Mouse (Mus musculus): ENCODE measurements around the gene Evl. TPM values are rescaled to one million over a fixed set of nuclear protein-coding genes. Genes with fewer than 3 reads are reported as not detected.

Gene Evl
- total and polyA plus RNA-seq, 3 experiments = 3.2 to 29.3 (median 11.3) TPM

GRCm38 (mm10) chr12:108674502-108674901 lies 120.0 kb downstream of the Evl start:
- no peak overlapping the region for H3K4me2 ChIP-seq (ENCODE audit: insufficient read depth, low read depth, poor library complexity, severe bottlenecking)
- no peaks in the 10 kb centered on the region for H3K9me3 ChIP-seq (replicated peaks; ENCODE audit: low read length)
- dilution Hi-C loops (cut with MboI; ENCODE audit: extremely low pct_ligation_motif_present, extremely low pct_unique_long_range_greater_than_20kb, low sequenced_read_pairs) = no loop called here
- H3K36me3 ChIP-seq (replicated peaks in 1 of 2; ENCODE audit: control insufficient read depth in 1 of 2, insufficient read depth in 1 of 2, low read length in 1 of 2) = peaks cover 0 to 68% of the 10 kb centered on the region in 2 experiments
- no peaks in the 10 kb centered on the region for H3K27me3 ChIP-seq (replicated peaks)
- DNase-seq (ENCODE audit: extremely low read depth) = no peak
- in situ Hi-C loops (cut with MboI; ENCODE audit: low pct_ligation_motif_present, low pct_unique_long_range_greater_than_20kb, low sequenced_read_pairs) = no loop called here
- no peak overlapping the region for H3K27ac ChIP-seq (ENCODE audit: insufficient read depth, low read depth)
- no peaks in the 10 kb centered on the region for H3K4me1 ChIP-seq (ENCODE audit: control insufficient read depth in 1 of 2, insufficient read depth in 2 of 2)
- H3K4me3 ChIP-seq (replicated peaks in 1 of 3; ENCODE audit: low read depth in 2 of 3, low read length in 2 of 3, poor library complexity in 1 of 3) = no peak overlapping the region
- no peaks in the 10 kb centered on the region for H3K79me2 ChIP-seq (replicated peaks; ENCODE audit: control insufficient read depth, extremely low read depth, insufficient read depth, poor library complexity, severe bottlenecking)
- TF ChIP-seq RAD21 (IDR thresholded peaks at IDR 0.05; ENCODE audit: low read depth, low read length) (no peak), MAFK (IDR thresholded peaks at IDR 0.05; ENCODE audit: insufficient replicate concordance, low read length) (no peak), GABPA (IDR thresholded peaks at IDR 0.05; ENCODE audit: insufficient replicate concordance, low read depth, low read length) (no peak), ZC3H11A (IDR thresholded peaks at IDR 0.05; ENCODE audit: low read depth, low read length) (no peak)
- no peak overlapping the region for H3K9ac ChIP-seq (ENCODE audit: insufficient read depth, low read depth)

- Histone ChIP-seq H3K27ac (ENCODE audit: insufficient read depth, low read depth) (no peak overlapping the region), H3K4me3 (replicated peaks in 1 of 3; ENCODE audit: low read depth in 2 of 3, low read length in 2 of 3, poor library complexity in 1 of 3) (no peak overlapping the region), H3K79me2 (replicated peaks; ENCODE audit: control insufficient read depth, extremely low read depth, insufficient read depth, poor library complexity, severe bottlenecking) (no peaks in the 10 kb centered on the region), H3K9me3 (replicated peaks; ENCODE audit: low read length) (no peaks in the 10 kb centered on the region), H3K4me2 (ENCODE audit: insufficient read depth, low read depth, poor library complexity, severe bottlenecking) (no peak overlapping the region), H3K27me3 (replicated peaks) (no peaks in the 10 kb centered on the region), H3K4me1 (ENCODE audit: control insufficient read depth in 1 of 2, insufficient read depth in 2 of 2) (no peaks in the 10 kb centered on the region), H3K9ac (ENCODE audit: insufficient read depth, low read depth) (no peak overlapping the region), H3K36me3 (replicated peaks in 1 of 2; ENCODE audit: control insufficient read depth in 1 of 2, insufficient read depth in 1 of 2, low read length in 1 of 2) (peaks cover 0 to 68% of the 10 kb centered on the region in 2 experiments)
- DNase-seq (ENCODE audit: extremely low read depth) = no peak
- dilution Hi-C loops (cut with MboI; ENCODE audit: extremely low pct_ligation_motif_present, extremely low pct_unique_long_range_greater_than_20kb, low sequenced_read_pairs) (no loop called here), in situ Hi-C loops (cut with MboI; ENCODE audit: low pct_ligation_motif_present, low pct_unique_long_range_greater_than_20kb, low sequenced_read_pairs) (no loop called here)
- TF ChIP-seq ELF1 (IDR thresholded peaks at IDR 0.05; ENCODE audit: low read depth, low read length) (no peak), KAT2A (IDR thresholded peaks at IDR 0.05; ENCODE audit: insufficient replicate concordance, low read length) (no peak), E2F4 (IDR thresholded peaks at IDR 0.05; ENCODE audit: insufficient replicate concordance, low read depth, low read length) (no peak), MXI1 (IDR thresholded peaks at IDR 0.05; ENCODE audit: low read depth, low read length) (no peak), UBTF (IDR thresholded peaks at IDR 0.05; ENCODE audit: low read depth, low read length) (no peak), HCFC1 (IDR thresholded peaks at IDR 0.05; ENCODE audit: low read depth, low read length) (no peak), IRF4 (IDR thresholded peaks at IDR 0.05; ENCODE audit: low read depth, low read length) (no peak), CHD1 (IDR thresholded peaks at IDR 0.05; ENCODE audit: low read depth, low read length) (no peak), JUN (IDR thresholded peaks at IDR 0.05; ENCODE audit: insufficient read depth, low read depth, low read length) (no peak), POLR2AphosphoS2 (IDR thresholded peaks at IDR 0.05; ENCODE audit: low read depth, low read length) (no peak), MAFK (IDR thresholded peaks at IDR 0.05; ENCODE audit: insufficient replicate concordance, low read length) (no peak)
Measured at GRCm38 (mm10) chr12:108674916-108675315, 120.4 kb downstream of the Evl start.
